Mouse (Mus musculus) brain, embryonic 14.5 days (tissue): Measurements from ENCODE around the gene Wdfy2.

Experiments
- CTCF ChIP-seq: fragments of 200-500 bp; IDR thresholded peaks from 2 replicates; pipeline ENCODE4 v1.5.1; 2012; ENCODE audit warnings: inconsistent platforms, mild to moderate bottlenecking, moderate library complexity, borderline replicate concordance; ENCODE audit not compliant: insufficient read depth, insufficient read length; ENCODE audit errors: extremely low read depth
- POLR2A ChIP-seq: fragments of 200-500 bp; IDR thresholded peaks from 2 replicates; pipeline ENCODE4 v1.6.1; 2012; ENCODE audit warnings: mild to moderate bottlenecking, inconsistent platforms, borderline replicate concordance; ENCODE audit not compliant: poor library complexity, insufficient read depth, insufficient read length, severe bottlenecking; ENCODE audit errors: extremely low read depth

- no peak for TF ChIP-seq CTCF
- TF ChIP-seq POLR2A, result no peak
Measured at GRCm38 (mm10) chr14:62891401-62891800, 53.9 kb downstream of the Wdfy2 start.
